Mouse (Mus musculus): Measurements from ENCODE around the gene Heyl.

DNA sequence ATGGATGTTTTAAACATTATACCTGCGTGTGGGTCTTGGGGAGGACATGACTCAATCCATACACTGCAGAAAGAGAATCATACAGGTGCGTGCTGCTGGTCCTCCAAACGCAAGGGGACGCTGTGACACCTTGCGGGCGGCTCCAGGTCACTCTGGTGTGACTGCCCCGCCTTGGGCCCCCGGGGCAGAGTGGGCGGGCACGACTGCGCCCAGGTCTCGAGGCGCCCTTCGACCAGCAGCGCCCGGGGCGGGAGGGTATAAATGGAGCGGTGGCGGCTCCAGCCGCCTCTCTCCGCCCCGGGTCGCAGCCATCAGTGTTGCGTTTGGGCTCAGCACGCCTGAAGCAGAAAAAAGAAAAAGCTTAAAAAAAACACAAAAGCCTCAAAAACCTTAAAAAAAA is 49.1 kb downstream of the Heyl start:
- TF ChIP-seq CTCF (IDR thresholded peaks at IDR 0.05) (no peak; the same call in none of the 2 replicates), POLR2A (IDR thresholded peaks at IDR 0.05; ENCODE audit: insufficient read depth, low read depth, low read length) (peak; percentile 68), EP300 (IDR thresholded peaks at IDR 0.05; ENCODE audit: insufficient read depth, low read depth, low read length) (0 out of 2 replicates have a peak, but pooled peaks have one; percentile 19)
